Mouse (Mus musculus) olfactory bulb, adult 2 months (tissue): Measurements from ENCODE around the gene Tfg.

Experiments used
- CTCF ChIP-seq: fragments of 200-500 bp; IDR thresholded peaks from 2 replicates; pipeline ENCODE4 v1.5.1; 2012; ENCODE audit warnings: low read depth, mild to moderate bottlenecking, low read length, moderate library complexity; ENCODE audit not compliant: insufficient read depth
- POLR2A ChIP-seq: fragments of 200-500 bp; IDR thresholded peaks from 2 replicates; pipeline ENCODE4 v1.6.1; 2012; ENCODE audit warnings: mild to moderate bottlenecking, low read depth, low read length, moderate library complexity; ENCODE audit not compliant: insufficient read depth

- no peak for TF ChIP-seq CTCF
- no peak for TF ChIP-seq POLR2A
These were observed 47.7 kb downstream of the Tfg start for GRCm38 (mm10) chr16:56669520-56669919.
